In the genomic region with DNA sequence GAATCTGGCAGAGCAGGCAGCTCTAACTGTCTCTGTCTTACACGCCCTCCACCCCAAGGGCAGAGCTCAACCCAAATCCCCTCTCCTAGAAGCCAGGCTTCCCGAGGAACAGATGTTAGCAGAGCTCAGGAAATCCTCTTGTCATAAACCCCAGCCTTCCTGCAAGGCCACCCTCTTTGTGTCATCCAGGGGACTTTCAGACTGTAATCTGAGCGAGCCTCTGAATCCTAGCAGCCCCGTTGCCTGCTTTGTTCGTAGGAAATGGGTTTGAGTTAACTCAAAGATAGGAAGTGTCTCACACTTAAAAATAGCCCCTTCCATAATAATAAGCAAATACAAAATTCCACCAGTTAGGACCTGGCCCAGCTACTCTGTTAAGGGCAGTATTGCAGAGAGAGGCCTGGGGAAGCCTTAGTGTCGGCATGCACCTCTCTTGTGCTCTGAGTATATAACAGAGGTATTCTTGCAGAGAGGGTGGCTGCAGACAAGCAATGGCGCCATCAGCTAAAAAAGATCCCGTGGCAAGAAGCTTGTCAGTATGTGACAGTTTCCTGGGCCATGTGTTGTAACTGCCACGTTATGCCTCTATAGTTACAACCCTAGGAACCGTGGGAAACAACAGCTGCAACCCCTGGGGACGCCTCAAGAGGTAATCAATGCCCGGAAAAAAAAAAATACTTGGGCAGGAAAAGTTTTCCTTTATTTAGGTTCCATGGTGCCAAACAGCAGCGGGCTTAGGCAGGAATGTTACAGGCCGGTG, we compare ENCODE assay signal across 9 mouse cellular contexts. TPM values are rescaled to one million over a fixed set of nuclear protein-coding genes. Genes with fewer than 3 reads are reported as not detected.
DNase-seq lines count a peak whose midpoint lies in the region; ATAC-seq and TF ChIP-seq lines count a peak whose summit lies in the region.
"Had no signal": no experiment of that assay in that cellular context is flagged by ENCODE, and none has a peak within 500 bp of the region (broad histone marks: within the 10 kb centered on the region; RNA-seq: fewer than 3 reads in every experiment).

No protein-coding gene starts in this region.

- H3K36me3 ChIP-seq in hindbrain, embryonic 12.5 days = 0 out of 2 replicates have a peak, but pooled peaks cover 4% of the 10 kb centered on the region
- H3K36me3 ChIP-seq in hindbrain, embryonic 11.5 days (ENCODE audit: control insufficient read depth, insufficient read depth, low read length) = no peaks in the 10 kb centered on the region
- no peaks in the 10 kb centered on the region for H3K36me3 ChIP-seq in embryonic facial prominence, embryonic 11.5 days (replicated peaks; ENCODE audit: control insufficient read depth, insufficient read depth, low read depth, low read length)
- no peaks in the 10 kb centered on the region for H3K36me3 ChIP-seq in kidney, embryonic 15.5 days
- peaks cover 3% of the 10 kb centered on the region for H3K36me3 ChIP-seq in myocyte (ENCODE audit: control insufficient read depth, insufficient read depth)
- H3K36me3 ChIP-seq: G1E had no signal

- H3K4me3 ChIP-seq in hindbrain, embryonic 12.5 days = no peak overlapping the region
- no peak overlapping the region for H3K4me3 ChIP-seq in hindbrain, embryonic 11.5 days (ENCODE audit: low read depth, low read length)
- H3K4me3 ChIP-seq in embryonic facial prominence, embryonic 11.5 days (ENCODE audit: low read depth, low read length) = no peak overlapping the region
- H3K4me3 ChIP-seq in kidney, embryonic 15.5 days (replicated peaks) = no peak overlapping the region
- no peak overlapping the region for H3K4me3 ChIP-seq in myocyte

- intact Hi-C loops in left cerebral cortex, postnatal 14 days (cut with DNase I) = no loop called here

- no peak for ATAC-seq in hindbrain, embryonic 12.5 days (ENCODE audit: low FRiP score)
- ATAC-seq in hindbrain, embryonic 11.5 days (ENCODE audit: low FRiP score) = no peak
- no peak for ATAC-seq in embryonic facial prominence, embryonic 11.5 days (replicated peaks; ENCODE audit: insufficient number of reproducible peaks, low FRiP score, low TSS enrichment, low read depth)
- ATAC-seq in kidney, embryonic 15.5 days (replicated peaks; ENCODE audit: low FRiP score) = peak; percentile 57

- TF ChIP-seq POLR2A in myocyte (IDR thresholded peaks at IDR 0.05; ENCODE audit: insufficient read length, low read depth) = no peak

- no peak for DNase-seq in hindbrain, embryonic 11.5 days (ENCODE audit: low spot score)
- DNase-seq in embryonic facial prominence, embryonic 11.5 days (ENCODE audit: low spot score) = peak; percentile 59
- DNase-seq in left cerebral cortex, postnatal 14 days (ENCODE audit: low spot score in 2 of 2) = no peak
- no peak for DNase-seq in ovary, adult 18-20 months (ENCODE audit: low spot score)
- DNase-seq in left cerebral cortex, adult 8-10 months (ENCODE audit: low spot score in 2 of 2) = no peak

- no peaks in the 10 kb centered on the region for H3K9me3 ChIP-seq in hindbrain, embryonic 12.5 days (replicated peaks)
- no peaks in the 10 kb centered on the region for H3K9me3 ChIP-seq in hindbrain, embryonic 11.5 days (ENCODE audit: control insufficient read depth, low read length)
- H3K9me3 ChIP-seq in embryonic facial prominence, embryonic 11.5 days (replicated peaks; ENCODE audit: control insufficient read depth, low read length) = no peaks in the 10 kb centered on the region
- H3K9me3 ChIP-seq in kidney, embryonic 15.5 days (replicated peaks) = no peaks in the 10 kb centered on the region

- WGBS in hindbrain, embryonic 12.5 days = 34% methylated on average over 14 of the region's 14 CpGs
- 45% methylated on average over 14 of the region's 14 CpGs for WGBS in hindbrain, embryonic 11.5 days
- WGBS in embryonic facial prominence, embryonic 11.5 days = 16% methylated on average over 14 of the region's 14 CpGs
- WGBS in kidney, embryonic 15.5 days = 18% methylated on average over 14 of the region's 14 CpGs

- H3K27me3 ChIP-seq in hindbrain, embryonic 12.5 days = no peaks in the 10 kb centered on the region
- no peaks in the 10 kb centered on the region for H3K27me3 ChIP-seq in hindbrain, embryonic 11.5 days (ENCODE audit: control insufficient read depth, insufficient read depth, low read length)
- H3K27me3 ChIP-seq in embryonic facial prominence, embryonic 11.5 days (ENCODE audit: control insufficient read depth, insufficient read depth, low read length) = no peaks in the 10 kb centered on the region
- H3K27me3 ChIP-seq in kidney, embryonic 15.5 days = no peaks in the 10 kb centered on the region
- H3K27me3 ChIP-seq in myocyte (ENCODE audit: control insufficient read depth, insufficient read depth, insufficient read length) = no peaks in the 10 kb centered on the region

- peaks cover 14% of the 10 kb centered on the region for H3K4me1 ChIP-seq in hindbrain, embryonic 12.5 days
- H3K4me1 ChIP-seq in hindbrain, embryonic 11.5 days (replicated peaks; ENCODE audit: control insufficient read depth, insufficient read depth, low read length) = 0 out of 2 replicates have a peak, but pooled peaks cover 3% of the 10 kb centered on the region
- no peaks in the 10 kb centered on the region; the same call in none of the 2 replicates for H3K4me1 ChIP-seq in embryonic facial prominence, embryonic 11.5 days (ENCODE audit: control insufficient read depth, insufficient read depth, low read length)
- peaks cover 28% of the 10 kb centered on the region for H3K4me1 ChIP-seq in kidney, embryonic 15.5 days

- no peak overlapping the region for H3K9ac ChIP-seq in hindbrain, embryonic 12.5 days
- H3K9ac ChIP-seq in hindbrain, embryonic 11.5 days (ENCODE audit: low read depth, low read length) = no peak overlapping the region
- no peak overlapping the region for H3K9ac ChIP-seq in embryonic facial prominence, embryonic 11.5 days (replicated peaks; ENCODE audit: low read length)
- H3K9ac ChIP-seq in kidney, embryonic 15.5 days = no peak overlapping the region

- no peak overlapping the region for H3K4me2 ChIP-seq in hindbrain, embryonic 12.5 days (replicated peaks)
- no peak overlapping the region for H3K4me2 ChIP-seq in hindbrain, embryonic 11.5 days (replicated peaks; ENCODE audit: low read depth, low read length)
- no peak overlapping the region for H3K4me2 ChIP-seq in embryonic facial prominence, embryonic 11.5 days (ENCODE audit: low read depth, low read length)
- no peak overlapping the region for H3K4me2 ChIP-seq in kidney, embryonic 15.5 days
- H3K4me2 ChIP-seq in myocyte (ENCODE audit: low read depth) = peak overlapping the region; percentile 52

- H3K79me2 ChIP-seq in myocyte (ENCODE audit: control insufficient read depth, insufficient read depth) = no peaks in the 10 kb centered on the region

- H3K27ac ChIP-seq in hindbrain, embryonic 12.5 days = 0 out of 2 replicates have a peak overlapping the region, but pooled peaks have one; percentile 25
- H3K27ac ChIP-seq in hindbrain, embryonic 11.5 days (ENCODE audit: low read depth, low read length) = no peak overlapping the region
- H3K27ac ChIP-seq in embryonic facial prominence, embryonic 11.5 days (replicated peaks; ENCODE audit: low read depth, low read length) = peak overlapping the region; percentile 62
- H3K27ac ChIP-seq in kidney, embryonic 15.5 days = peak overlapping the region; percentile 74

- H3ac ChIP-seq in myocyte (ENCODE audit: control insufficient read depth, insufficient read length) = no peak overlapping the region

TF ChIP-seq in myocyte, 11 proteins besides CTCF, POLR2A, EP300 and RAD21:
- TF ChIP-seq MYOG (IDR thresholded peaks at IDR 0.05; ENCODE audit: control insufficient read depth in 1 of 3, insufficient read depth in 1 of 3, insufficient read length in 2 of 3, low read depth in 2 of 3) (peak in 1 of 3 experiments; percentile 26), REST (IDR thresholded peaks at IDR 0.05; ENCODE audit: insufficient read depth, insufficient read length) (no peak)
TF ChIP-seq in myocyte: peak in this region for 1.

RNA-seq across cellular contexts. Expression of a gene that starts 17.1 kb away (rescaled TPM):
- polyA plus RNA-seq in hindbrain, embryonic 12.5 days (2016; fragmentation: Nextera tagmentation; extraction: Ambion mirVana) = 0.49 and 3.3 TPM in 2 replicates
- polyA plus RNA-seq in hindbrain, embryonic 11.5 days (2014; fragmentation: Nextera tagmentation; extraction: Ambion mirVana) = not detected in 2 replicates
- polyA plus RNA-seq in embryonic facial prominence, embryonic 11.5 days (2014; fragmentation: Nextera tagmentation; extraction: Ambion mirVana) = not detected in 2 replicates
- polyA plus RNA-seq in kidney, embryonic 15.5 days (2015; fragmentation: Nextera tagmentation; extraction: Ambion mirVana) = 3.2 TPM in 1 of 2 replicates, not detected in the other
- 0.11 TPM for polyA plus RNA-seq in myocyte (2012; fragmentation: generic; extraction: Trizol)
- total RNA-seq in left cerebral cortex, postnatal 14 days (2021) = 10 to 100 TPM; 16.6 to 17.8 TPM
- 10 to 100 TPM; 30.1 to 40.2 (median 34.9) TPM for total RNA-seq in left cerebral cortex, adult 8-10 months (2022)
- total RNA-seq: G1E had no signal
- polyA plus RNA-seq: G1E had no signal

RNA-seq across cellular contexts. Expression of a gene that starts 48.8 kb away (rescaled TPM):
- polyA plus RNA-seq in hindbrain, embryonic 12.5 days (2016; fragmentation: Nextera tagmentation; extraction: Ambion mirVana) = 30.8 and 34.4 TPM in 2 replicates
- 32.1 and 37.0 TPM in 2 replicates for polyA plus RNA-seq in hindbrain, embryonic 11.5 days (2014; fragmentation: Nextera tagmentation; extraction: Ambion mirVana)
- polyA plus RNA-seq in embryonic facial prominence, embryonic 11.5 days (2014; fragmentation: Nextera tagmentation; extraction: Ambion mirVana) = 21.4 and 25.3 TPM in 2 replicates
- 10.1 and 13.7 TPM in 2 replicates for polyA plus RNA-seq in kidney, embryonic 15.5 days (2015; fragmentation: Nextera tagmentation; extraction: Ambion mirVana)
- polyA plus RNA-seq in myocyte (2012; fragmentation: generic; extraction: Trizol) = 7.6 TPM
- total RNA-seq in left cerebral cortex, postnatal 14 days (2021) = 10 to 100 TPM; 55.4 to 56.9 TPM
- total RNA-seq in left cerebral cortex, adult 8-10 months (2022) = 10 to 100 TPM; 64.2 to 80.1 (median 70.7) TPM
- polyA plus RNA-seq: G1E had no signal
